Mouse (Mus musculus) liver, postnatal 0 days (tissue): ENCODE measurements around the gene Dpep2nb.

Experiments used
- CTCF ChIP-seq: sonication (generic); IDR thresholded peaks from 2 replicates; pipeline ENCODE4 v1.5.1; 2016; ENCODE audit warnings: antibody characterized with exemption, low read depth
- EP300 ChIP-seq: IDR thresholded peaks from 2 replicates; pipeline ENCODE4 v1.6.1; 2016; ENCODE audit warnings: antibody characterized with exemption, low read depth, mild to moderate bottlenecking

- TF ChIP-seq CTCF: no peak
- TF ChIP-seq EP300: peak; percentile 60
Observed at GRCm38 (mm10) chr8:106054190-106054811, 48.5 kb upstream of the Dpep2nb start.
